Mouse (Mus musculus) bone marrow, adult 2 months (tissue): ENCODE results near the gene Grifin. TPM values are rescaled to one million over a fixed set of nuclear protein-coding genes. Genes with fewer than 3 reads are reported as not detected.
A peak's percentile ranks its signal among the peaks of the same experiment; 100 is the strongest.

Source experiments
- H3K27ac ChIP-seq: fragments of 200-500 bp; 2 replicates; pipeline ENCODE4 v1.5.1; 2012; ENCODE audit warnings: low read depth, mild to moderate bottlenecking, control low read depth, inconsistent platforms, low read length; ENCODE audit not compliant: control insufficient read depth, poor library complexity, insufficient read depth
- H3K4me1 ChIP-seq: fragments of 200-500 bp; 2 replicates; pipeline ENCODE4 v1.6.1; 2011; ENCODE audit warnings: low read length; ENCODE audit not compliant: control insufficient read depth, insufficient read depth
- H3K4me3 ChIP-seq: fragments of 200-500 bp; replicated peaks from 2 replicates; pipeline ENCODE3; 2011; ENCODE audit warnings: mild to moderate bottlenecking, low read depth, low read length, control low read depth; ENCODE audit not compliant: control insufficient read depth
- CTCF ChIP-seq: fragments of 200-500 bp; IDR thresholded peaks from 2 replicates; pipeline ENCODE4 v1.5.1; 2011; ENCODE audit warnings: low read length, control low read depth; ENCODE audit not compliant: control insufficient read depth, insufficient read depth
- POLR2A ChIP-seq: fragments of 200-500 bp; IDR thresholded peaks from 2 replicates; pipeline ENCODE4 v1.6.1; 2011; ENCODE audit warnings: low read depth, mild to moderate bottlenecking, control low read depth, low read length, borderline replicate concordance; ENCODE audit not compliant: control insufficient read depth
- WGBS: fragments of 180-500 bp; shearing (Covaris S2); methylation state at CpG from one replicate; pipeline ENCODE4 v1.1.7; 2018; 5-methylcytosine and 5-hydroxymethylcytosine counted together
- polyA plus RNA-seq: library from polyadenylated mRNA; stranded (reverse); fragments of >200 nt; gene quantifications from 2 replicates; pipeline ENCODE4 v1.2.4, GENCODE M21; 2011; ENCODE audit warnings: low replicate concordance; ENCODE audit not compliant: missing spikeins, insufficient read depth, insufficient read length

The Grifin gene
- polyA plus RNA-seq: not detected in 2 replicates

GRCm38 (mm10) chr5:140564896-140565295 is at the start of gene Grifin:
Gene Grifin (minus strand): TSS chr5:140565071.
- 70% methylated on average over 4 of the region's 4 CpGs for WGBS
- H3K4me3 ChIP-seq: no peak within 1 kb of the TSS
- no peak for TF ChIP-seq CTCF
- TF ChIP-seq POLR2A: no peak
- H3K4me1 ChIP-seq: no peaks in the 10 kb centered on the region; the same call in 1 of the 2 replicates
- no peak within 1 kb of the TSS for H3K27ac ChIP-seq

- no peak for TF ChIP-seq CTCF
- TF ChIP-seq POLR2A: no peak
- 84% methylated on average over 10 of the region's 10 CpGs for WGBS
- Histone ChIP-seq H3K4me3 (no peak overlapping the region), H3K4me1 (peaks cover 10% of the 10 kb centered on the region; the same call in 1 of the 2 replicates), H3K27ac (no peak overlapping the region)
These were observed 49.3 kb upstream of the Grifin start for GRCm38 (mm10) chr5:140614141-140614540.

GRCm38 (mm10) chr5:140612191-140612590 is 47.3 kb upstream of the Grifin start:
- WGBS: 94% methylated on average over 18 of the region's 18 CpGs
- Histone ChIP-seq H3K4me3 (no peak overlapping the region), H3K4me1 (peaks cover 9% of the 10 kb centered on the region; the same call in 1 of the 2 replicates), H3K27ac (no peak overlapping the region)
- TF ChIP-seq CTCF: no peak
- TF ChIP-seq POLR2A: 0 out of 2 replicates have a peak, but pooled peaks have one; percentile 30

- peaks cover 9% of the 10 kb centered on the region; the same call in 1 of the 2 replicates for H3K4me1 ChIP-seq
- no peak overlapping the region for H3K27ac ChIP-seq
- TF ChIP-seq POLR2A: no peak
- TF ChIP-seq CTCF: no peak
- H3K4me3 ChIP-seq: no peak overlapping the region
- WGBS: 71% methylated on average over 15 of the region's 15 CpGs
These were observed 46.8 kb upstream of the Grifin start for GRCm38 (mm10) chr5:140611611-140612185.

GRCm38 (mm10) chr5:140611021-140611583 is 46.2 kb upstream of the Grifin start:
- WGBS: 26% methylated on average over 21 of the region's 21 CpGs
- TF ChIP-seq POLR2A: no peak; the same call in 1 of the 2 replicates
- TF ChIP-seq CTCF: no peak
- H3K4me3 ChIP-seq: peak overlapping the region; percentile 54
- H3K27ac ChIP-seq: peak overlapping the region; percentile 82
- peaks cover 5% of the 10 kb centered on the region; the same call in 1 of the 2 replicates for H3K4me1 ChIP-seq

GRCm38 (mm10) chr5:140610273-140611011 is 45.6 kb upstream of the Grifin start:
- 3% methylated on average over 30 of the region's 30 CpGs for WGBS
- peaks cover 5% of the 10 kb centered on the region; the same call in 1 of the 2 replicates for H3K4me1 ChIP-seq
- peak overlapping the region; percentile 82 for H3K27ac ChIP-seq
- H3K4me3 ChIP-seq: peak overlapping the region; percentile 57
- peak; percentile 54; the same call in 1 of the 2 replicates for TF ChIP-seq POLR2A
- no peak for TF ChIP-seq CTCF

GRCm38 (mm10) chr5:140609511-140610272 is 44.8 kb upstream of the Grifin start:
- TF ChIP-seq POLR2A (peak; percentile 71; the same call in 1 of the 2 replicates), CTCF (no peak)
- H3K4me1 ChIP-seq: peaks cover 5% of the 10 kb centered on the region; the same call in 1 of the 2 replicates
- 9% methylated on average over 13 of the region's 13 CpGs for WGBS
- peak overlapping the region; percentile 87 for H3K27ac ChIP-seq
- peak overlapping the region; percentile 57 for H3K4me3 ChIP-seq

GRCm38 (mm10) chr5:140608634-140609015 is 43.8 kb upstream of the Grifin start:
- peaks cover 4% of the 10 kb centered on the region; the same call in 1 of the 2 replicates for H3K4me1 ChIP-seq
- TF ChIP-seq CTCF (no peak), POLR2A (no peak)
- under 1% methylated on average over 16 of the region's 16 CpGs for WGBS
- peak overlapping the region; percentile 90 for H3K4me3 ChIP-seq
- peak overlapping the region; percentile 87 for H3K27ac ChIP-seq
